Comparison of ENCODE assay signal across 19 mouse cellular contexts in the genomic region with DNA sequence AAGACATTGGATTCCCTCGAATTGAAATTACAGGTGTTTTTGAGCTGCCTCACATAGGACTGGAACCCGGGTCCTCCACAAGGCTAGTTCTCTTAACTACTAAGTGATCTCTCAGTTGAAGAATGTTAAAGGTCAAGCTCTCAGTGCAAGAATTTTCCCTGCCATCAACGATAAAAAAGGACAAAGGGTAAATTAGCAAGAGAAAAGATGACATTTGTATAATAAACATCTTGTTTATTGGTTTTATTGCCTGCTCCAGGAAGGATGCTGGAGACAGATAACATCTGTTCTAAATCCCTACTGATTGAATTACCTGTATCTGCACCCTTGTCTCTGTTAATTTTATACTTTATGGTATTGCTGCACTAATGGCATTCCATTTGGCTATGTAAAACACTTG. TPM values are rescaled to one million over a fixed set of nuclear protein-coding genes. Genes with fewer than 3 reads are reported as not detected.
"Had no signal": no experiment of that assay in that cellular context is flagged by ENCODE, and none has a peak within 500 bp of the region (broad histone marks: within the 10 kb centered on the region; RNA-seq: fewer than 3 reads in every experiment).

No protein-coding gene starts in this region.

- DNase-seq: kidney, adult 2 months; kidney, postnatal 25 days; layer of hippocampus, postnatal 36 days; left cerebral cortex, postnatal 4 days; lung, adult 18-20 months; lung, postnatal 10 days; lung, postnatal 4 days; midbrain, embryonic 14.5 days; thymus, adult 18-20 months; thymus, postnatal 36 days had no signal

- H3K4me3 ChIP-seq: left cerebral cortex, adult 2 months had no signal

- ATAC-seq: intestine, postnatal 0 days had no signal

- H3K27me3 ChIP-seq: limb, embryonic 12.5 days; limb, embryonic 15.5 days; lung, embryonic 15.5 days had no signal

- H3K9ac ChIP-seq: limb, embryonic 12.5 days; limb, embryonic 15.5 days; lung, embryonic 15.5 days had no signal

- H3K27ac ChIP-seq: kidney, postnatal 0 days; left cerebral cortex, adult 2 months; limb, embryonic 12.5 days; limb, embryonic 15.5 days; lung, embryonic 15.5 days; stomach, postnatal 0 days had no signal

- H3K9me3 ChIP-seq: limb, embryonic 12.5 days; limb, embryonic 15.5 days; lung, embryonic 15.5 days had no signal

RNA-seq across cellular contexts. Expression of a gene that starts 27.0 kb away (rescaled TPM):
- total RNA-seq: megakaryocyte progenitor cell, adult 5-6 weeks; megakaryocyte-erythroid progenitor cell, adult 5-6 weeks had no signal
- polyA plus RNA-seq: limb, embryonic 12.5 days had no signal
